ENCODE assay signal across 13 mouse cellular contexts in genomic region chr7:99415045-99415444, GRCm38 (mm10). TPM values are rescaled to one million over a fixed set of nuclear protein-coding genes. Genes with fewer than 3 reads are reported as not detected.
DNase-seq lines count a peak whose midpoint lies in the region; ATAC-seq lines count a peak whose summit lies in the region.
"Had no signal": no experiment of that assay in that cellular context is flagged by ENCODE, and none has a peak within 500 bp of the region (broad histone marks: within the 10 kb centered on the region; RNA-seq: fewer than 3 reads in every experiment).

No protein-coding gene starts in this region.

- no peaks in the 10 kb centered on the region for H3K27me3 ChIP-seq in limb, embryonic 10.5 days (ENCODE audit: low read depth, poor library complexity, severe bottlenecking)
- no peaks in the 10 kb centered on the region for H3K27me3 ChIP-seq in midbrain, embryonic 13.5 days
- H3K27me3 ChIP-seq: CH12.LX had no signal

- ATAC-seq in midbrain, embryonic 13.5 days: no peak

- peak overlapping the region; percentile 19; the same call in 1 of the 2 replicates for H3K27ac ChIP-seq in limb, embryonic 10.5 days
- no peak overlapping the region for H3K27ac ChIP-seq in midbrain, embryonic 13.5 days

- no peak overlapping the region for H3K4me2 ChIP-seq in midbrain, embryonic 13.5 days (replicated peaks)

- DNase-seq in gastrocnemius, adult 18-20 months (ENCODE audit: low spot score): peak; percentile 55
- no peak for DNase-seq in gastrocnemius, postnatal 4 days (ENCODE audit: low spot score in 2 of 2)
- peak; percentile 71 for DNase-seq in 3134 (ENCODE audit: extremely low read depth, insufficient read length, low spot score)
- peak; percentile 34 for DNase-seq in adrenal gland, postnatal 25 days
- DNase-seq in limb, embryonic 10.5 days (ENCODE audit: low spot score): no peak
- DNase-seq in thymus, postnatal 10 days (ENCODE audit: low spot score in 2 of 2): no peak
- DNase-seq: embryo, embryonic 11 days; kidney, adult 11 months; thymus, postnatal 4 days had no signal

- H3K36me3 ChIP-seq in limb, embryonic 10.5 days: 0 out of 2 replicates have a peak, but pooled peaks cover 2% of the 10 kb centered on the region
- H3K36me3 ChIP-seq in midbrain, embryonic 13.5 days: peaks cover 53% of the 10 kb centered on the region

- H3K9ac ChIP-seq in midbrain, embryonic 13.5 days (replicated peaks): no peak overlapping the region

- WGBS in limb, embryonic 10.5 days: 86% methylated on average over 4 of the region's 4 CpGs
- 84% methylated on average over 4 of the region's 4 CpGs for WGBS in midbrain, embryonic 13.5 days

- H3K4me1 ChIP-seq in limb, embryonic 10.5 days: peaks cover 28% of the 10 kb centered on the region
- H3K4me1 ChIP-seq in midbrain, embryonic 13.5 days (replicated peaks): peaks cover 6% of the 10 kb centered on the region

- H3K4me3 ChIP-seq in limb, embryonic 10.5 days: no peak overlapping the region
- H3K4me3 ChIP-seq in midbrain, embryonic 13.5 days (replicated peaks): no peak overlapping the region

- H3K9me3 ChIP-seq in limb, embryonic 10.5 days (replicated peaks): no peaks in the 10 kb centered on the region
- no peaks in the 10 kb centered on the region for H3K9me3 ChIP-seq in midbrain, embryonic 13.5 days

RNA-seq across cellular contexts. Expression of gene Gdpd5, which starts 33.8 kb away (rescaled TPM):
- total RNA-seq in gastrocnemius, adult 18-20 months (2021): 1 to 10 TPM; 6.2 to 8.8 TPM
- total RNA-seq in gastrocnemius, postnatal 4 days (2021): 10 to 100 TPM; 17.1 to 19.2 TPM
- 4.9 and 9.9 TPM in 2 replicates for total RNA-seq in adrenal gland, postnatal 25 days (2021)
- 9.9 and 12.3 TPM in 2 replicates for polyA plus RNA-seq in limb, embryonic 10.5 days (2016; fragmentation: Nextera tagmentation; extraction: Ambion mirVana)
- 42.5 and 46.4 TPM in 2 replicates for polyA plus RNA-seq in midbrain, embryonic 13.5 days (2015; fragmentation: Nextera tagmentation; extraction: Ambion mirVana)

RNA-seq across cellular contexts. Expression of gene Klhl35, which starts 50.8 kb away (rescaled TPM):
- not detected for total RNA-seq in gastrocnemius, adult 18-20 months (2021)
- 1 to 10 TPM in 1 of 2 experiments, under 1 TPM in 1; 0.91 to 1.5 TPM for total RNA-seq in gastrocnemius, postnatal 4 days (2021)
- total RNA-seq in adrenal gland, postnatal 25 days (2021): 0.43 and 1.5 TPM in 2 replicates
- polyA plus RNA-seq in limb, embryonic 10.5 days (2016; fragmentation: Nextera tagmentation; extraction: Ambion mirVana): 0.21 and 0.63 TPM in 2 replicates
- polyA plus RNA-seq in midbrain, embryonic 13.5 days (2015; fragmentation: Nextera tagmentation; extraction: Ambion mirVana): 9.0 and 17.2 TPM in 2 replicates
- total RNA-seq: CH12.LX; heart, adult 18-20 months had no signal
- polyA plus RNA-seq: liver, embryonic 16.5 days had no signal

Comparison
In these comparisons a context has a peak if more than half of its experiments do, and no peak if none do; other contexts are left out.
1. DNase-seq: peak in gastrocnemius, adult 18-20 months (single experiment), 3134 (single experiment) and adrenal gland, postnatal 25 days (single experiment); none in gastrocnemius, postnatal 4 days (0 of 2), limb, embryonic 10.5 days (single experiment) and thymus, postnatal 10 days (0 of 2).